Mouse (Mus musculus): ENCODE measurements at regions not wholly inside any gene's neighbourhood (a gene's known extent, or its start where the extent isn't known, plus 50 kb on each side); places are given as distances from the start of the nearest gene placed in this dataset.

- intact Hi-C loops (cut with DNase I), result no loop called here
Observed at GRCm38 (mm10) chr3:78792440-78793057, 493.8 kb downstream of the Rapgef2 start.

DNA sequence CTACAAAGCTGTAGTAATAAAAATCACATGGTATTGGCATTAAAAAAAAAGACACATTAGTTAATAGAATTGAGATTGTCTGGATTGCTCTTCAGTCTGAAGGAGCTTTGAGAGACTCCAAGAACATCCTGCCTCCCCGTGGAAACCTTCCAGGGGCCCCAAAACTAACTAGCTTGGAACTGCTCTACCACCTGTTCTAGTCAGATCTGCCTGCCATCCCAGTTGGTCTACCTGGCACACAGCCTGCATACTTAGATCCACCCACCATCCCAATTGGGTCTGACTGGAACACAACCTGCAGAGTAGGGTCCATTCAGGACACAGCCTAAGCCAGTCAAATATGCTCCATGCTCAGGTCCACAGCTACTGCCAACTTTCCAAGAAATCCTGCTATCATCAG is 503.6 kb downstream of the Rapgef2 start:
- intact Hi-C loops (cut with DNase I), result no loop called here
- no peak for DNase-seq

More at GRCm38 (mm10) chr3:78792440-78793057, 493.8 kb downstream of the Rapgef2 start:
- no peak for DNase-seq

GRCm38 (mm10) chr3:78755686-78756476 is 530.4 kb downstream of the Rapgef2 start:
- no peak for DNase-seq
- intact Hi-C loops (cut with DNase I), result no loop called here

DNA sequence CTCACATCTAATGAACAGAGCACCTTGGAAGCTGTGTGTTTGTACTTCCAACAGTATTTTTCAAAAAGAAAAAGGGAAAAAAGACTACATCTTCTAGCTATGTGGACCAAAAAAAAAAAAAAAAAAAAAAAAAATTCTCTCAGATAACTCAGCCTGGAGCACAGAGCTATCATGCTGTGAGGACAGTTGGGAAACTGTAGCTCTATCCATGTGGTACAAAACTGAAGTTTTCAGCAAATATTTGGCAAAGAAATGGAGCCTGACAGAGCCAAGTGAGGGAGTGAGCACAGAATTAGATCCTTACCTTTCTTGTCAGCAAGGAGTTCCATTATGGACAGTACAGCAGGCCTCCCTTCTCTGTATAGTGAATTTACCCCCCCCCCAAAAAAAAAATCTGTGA is 550.2 kb downstream of the Rapgef2 start:
- no peak for DNase-seq
- intact Hi-C loops (cut with DNase I), result no loop called here

- intact Hi-C loops (cut with DNase I), result no loop called here
- no peak for DNase-seq
Observed at GRCm38 (mm10) chr3:78716691-78717090, 569.6 kb downstream of the Rapgef2 start.

DNA sequence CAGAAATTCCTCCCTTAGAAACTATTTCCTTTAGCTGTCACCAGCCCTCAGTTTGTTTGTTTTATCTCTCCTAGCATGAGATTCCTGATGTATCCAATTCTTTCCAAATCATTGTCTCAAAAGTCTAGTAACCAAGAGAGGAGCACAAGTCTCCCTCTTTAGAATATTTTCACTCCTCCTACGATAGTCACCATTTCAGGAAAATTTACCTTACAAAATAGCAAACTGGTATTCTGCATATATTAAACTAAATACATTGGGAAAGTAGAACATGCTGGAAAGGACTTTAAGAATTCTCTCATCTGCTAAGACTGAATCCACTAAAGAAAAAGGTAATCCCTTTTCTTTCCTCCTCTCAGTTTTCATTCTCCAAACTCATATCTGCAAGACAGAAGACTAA is 578.6 kb downstream of the Rapgef2 start:
- intact Hi-C loops (cut with DNase I), result no loop called here
- DNase-seq, result no peak

DNA sequence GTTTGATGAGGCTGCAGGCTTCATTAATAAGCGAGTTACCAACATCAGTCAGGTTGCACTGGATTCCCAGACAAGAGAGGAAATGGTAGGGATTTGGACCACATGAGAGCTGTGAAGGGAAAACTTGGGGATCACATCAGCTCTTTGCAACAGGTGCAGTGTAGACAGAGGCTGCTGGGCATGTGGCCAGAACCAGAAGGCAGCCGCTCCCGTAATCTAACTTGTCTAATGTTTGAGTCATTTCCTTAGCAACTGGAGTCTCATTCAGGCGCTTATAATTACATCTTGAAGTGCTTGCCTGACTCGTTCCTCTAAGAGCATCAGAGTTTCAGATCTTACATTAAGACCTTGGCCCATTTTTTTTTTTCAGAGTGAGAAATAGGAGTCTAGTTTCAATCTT is 587.4 kb downstream of the Rapgef2 start:
- DNase-seq, result no peak
- intact Hi-C loops (cut with DNase I), result no loop called here

DNA sequence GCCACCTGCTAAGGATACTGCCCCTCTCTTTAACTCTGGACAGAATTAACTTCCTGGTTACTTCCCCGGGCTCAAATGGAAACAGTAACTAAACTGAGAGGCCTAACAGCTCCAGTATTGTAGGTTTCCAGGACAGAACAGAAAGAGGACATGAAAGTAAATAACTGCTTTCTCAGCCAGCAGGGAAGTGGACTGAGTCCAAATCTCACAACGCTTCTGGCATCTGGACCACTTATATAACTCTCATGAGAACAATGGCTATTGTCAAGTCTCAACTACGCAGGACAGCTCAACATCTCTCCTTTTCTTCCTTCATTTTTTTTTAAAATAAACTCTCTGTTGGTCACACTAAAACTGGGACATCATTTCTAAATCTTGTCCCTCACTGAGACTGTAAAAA is 594.8 kb downstream of the Rapgef2 start:
- no peak for DNase-seq
- intact Hi-C loops (cut with DNase I), result no loop called here

GRCm38 (mm10) chr3:78677656-78678055 is 608.7 kb downstream of the Rapgef2 start:
- intact Hi-C loops (cut with DNase I), result no loop called here
- DNase-seq, result no peak

- intact Hi-C loops (cut with DNase I), result no loop called here
- no peak for DNase-seq
Observed at GRCm38 (mm10) chr3:78676806-78677205, 609.5 kb downstream of the Rapgef2 start.

GRCm38 (mm10) chr3:78674529-78675187 is 611.7 kb downstream of the Rapgef2 start:
- no peak for DNase-seq
- intact Hi-C loops (cut with DNase I), result no loop called here

GRCm38 (mm10) chr3:78668050-78668449 is 618.3 kb downstream of the Rapgef2 start:
- intact Hi-C loops (cut with DNase I), result no loop called here
- DNase-seq, result no peak

- no peak for DNase-seq
- intact Hi-C loops (cut with DNase I), result no loop called here
Observed at GRCm38 (mm10) chr3:78667374-78668023, 618.8 kb downstream of the Rapgef2 start.

GRCm38 (mm10) chr3:78648115-78648514 is 638.2 kb downstream of the Rapgef2 start:
- intact Hi-C loops (cut with DNase I), result no loop called here
- no peak for DNase-seq

DNA sequence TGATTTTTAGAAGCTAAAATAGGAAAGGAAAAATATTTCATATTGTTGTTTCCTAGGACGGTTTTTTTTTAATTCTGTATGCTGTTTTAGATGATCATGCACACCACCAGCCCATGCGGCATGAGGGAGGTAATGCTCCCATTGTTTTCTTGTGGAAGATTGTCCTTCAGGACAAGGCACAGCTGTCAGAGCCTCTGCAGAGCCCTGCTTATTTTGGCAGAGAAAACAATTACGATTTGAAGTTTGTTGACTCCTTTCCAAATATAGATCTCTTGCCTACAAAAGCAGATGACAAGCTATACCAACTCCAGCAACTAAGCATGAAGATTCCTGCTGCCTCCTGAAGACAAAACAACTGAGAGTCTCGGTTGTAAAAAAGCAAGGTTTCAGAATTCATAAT is 650.9 kb downstream of the Rapgef2 start:
- DNase-seq, result no peak
- intact Hi-C loops (cut with DNase I), result no loop called here

DNA sequence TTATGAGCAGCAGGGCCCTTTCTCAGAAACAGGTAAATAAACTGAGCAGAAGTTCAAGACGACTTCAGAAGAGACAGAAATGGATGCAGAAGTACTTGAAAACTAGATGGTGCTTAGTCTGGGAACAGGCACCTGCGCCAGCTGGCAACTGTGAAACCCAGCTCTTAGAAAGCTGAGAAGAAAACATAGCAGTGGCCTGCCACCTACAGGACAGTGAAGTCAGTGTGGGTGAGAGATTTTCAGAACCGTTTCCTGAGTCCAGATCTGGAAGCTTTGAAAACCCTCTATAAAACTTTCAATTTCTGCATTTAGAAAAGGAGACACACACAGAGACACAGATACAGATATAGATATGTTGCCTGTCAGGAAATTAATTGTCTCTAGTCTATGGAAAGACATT is 667.4 kb downstream of the Rapgef2 start:
- peak; percentile 8 to 15 for DNase-seq
- intact Hi-C loops (cut with DNase I), result no loop called here

- no peak for DNase-seq
- intact Hi-C loops (cut with DNase I), result no loop called here
Observed at GRCm38 (mm10) chr3:78594718-78595236, 691.5 kb downstream of the Rapgef2 start.

GRCm38 (mm10) chr3:78594305-78594704 is 692.0 kb downstream of the Rapgef2 start:
- no peak for DNase-seq
- intact Hi-C loops (cut with DNase I), result no loop called here

DNA sequence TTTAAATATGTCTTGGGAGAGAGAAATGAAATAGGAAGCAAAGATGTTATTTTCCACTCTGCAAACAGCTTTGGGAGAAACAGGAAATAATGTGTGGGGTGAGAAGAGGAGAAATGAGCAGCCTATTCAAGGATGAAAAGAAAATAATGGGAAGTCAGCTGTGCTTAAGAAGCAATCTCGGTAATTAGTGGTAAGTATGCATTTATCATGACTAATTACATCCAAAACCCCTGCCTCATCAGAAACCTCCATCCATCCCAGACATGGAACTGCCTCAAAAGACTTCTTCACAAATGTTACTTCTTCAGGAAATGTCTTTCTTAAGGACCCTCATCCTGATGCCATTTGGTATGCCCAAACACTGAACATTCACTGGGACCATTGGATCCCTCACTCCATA is 699.7 kb downstream of the Rapgef2 start:
- DNase-seq, result no peak
- intact Hi-C loops (cut with DNase I), result no loop called here

GRCm38 (mm10) chr3:78581868-78582267 is 704.4 kb downstream of the Rapgef2 start:
- intact Hi-C loops (cut with DNase I), result no loop called here
- DNase-seq, result no peak

- intact Hi-C loops (cut with DNase I), result no loop called here
- no peak for DNase-seq
Observed at GRCm38 (mm10) chr3:78581100-78581499, 705.2 kb downstream of the Rapgef2 start.

All from gastrocnemius, postnatal 36 days (tissue).